In the genomic region with DNA sequence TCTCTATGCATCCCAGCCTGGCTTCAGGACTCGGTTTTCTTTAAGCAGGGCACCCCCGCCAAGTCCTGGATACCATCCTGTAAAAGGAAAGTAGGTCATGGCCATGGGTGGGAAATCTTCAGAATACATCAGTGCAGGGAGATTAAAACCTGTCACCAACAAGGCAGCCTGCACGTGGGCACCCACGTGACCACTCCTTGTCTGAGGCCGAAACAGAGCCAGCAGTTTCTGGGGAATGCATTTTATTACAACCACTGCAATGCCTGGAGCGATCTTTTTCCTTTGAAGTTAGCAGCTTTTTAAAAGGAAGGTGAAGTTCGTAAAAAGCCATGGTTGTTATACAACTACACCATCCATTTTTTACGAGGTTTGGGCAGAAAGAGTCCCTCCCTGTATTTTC, we compare ENCODE assay signal across 13 mouse cellular contexts.
A peak's percentile ranks its signal among the peaks of the same experiment; 100 is the strongest.
DNase-seq lines count a peak whose midpoint lies in the region; ATAC-seq and TF ChIP-seq lines count a peak whose summit lies in the region.
"Had no signal": no experiment of that assay in that cellular context is flagged by ENCODE, and none has a peak within 500 bp of the region (broad histone marks: within the 10 kb centered on the region; RNA-seq: fewer than 3 reads in every experiment).

No protein-coding gene starts in this region.

- no peak for TF ChIP-seq CTCF in kidney, adult 2 months (conservative IDR thresholded peaks at IDR 0.05; ENCODE audit: insufficient read depth, insufficient read length, low read depth, low read length)
- no peak for TF ChIP-seq CTCF in stomach, postnatal 0 days (IDR thresholded peaks at IDR 0.05; ENCODE audit: low read depth)

- H3K4me3 ChIP-seq in kidney, adult 2 months (ENCODE audit: insufficient read depth, low read depth, low read length), result no peak overlapping the region
- H3K4me3 ChIP-seq in kidney, embryonic 16.5 days (ENCODE audit: low read length), result no peak overlapping the region
- no peak overlapping the region for H3K4me3 ChIP-seq in stomach, postnatal 0 days (ENCODE audit: low read depth, low read length)
- H3K4me3 ChIP-seq: limb, embryonic 12.5 days; neural tube, embryonic 12.5 days; stomach, embryonic 15.5 days had no signal

- no peaks in the 10 kb centered on the region for H3K27me3 ChIP-seq in kidney, adult 2 months (replicated peaks; ENCODE audit: control insufficient read depth, insufficient read depth, low read length)
- H3K27me3 ChIP-seq in kidney, embryonic 16.5 days (ENCODE audit: insufficient read depth, low read length), result no peaks in the 10 kb centered on the region
- H3K27me3 ChIP-seq in stomach, postnatal 0 days (ENCODE audit: control insufficient read depth, insufficient read depth, low read length), result no peaks in the 10 kb centered on the region
- H3K27me3 ChIP-seq: limb, embryonic 12.5 days; neural tube, embryonic 12.5 days; stomach, embryonic 15.5 days had no signal

- H3K9ac ChIP-seq in kidney, embryonic 16.5 days (replicated peaks; ENCODE audit: low read length), result no peak overlapping the region
- no peak overlapping the region for H3K9ac ChIP-seq in stomach, postnatal 0 days (ENCODE audit: low read length)
- H3K9ac ChIP-seq: limb, embryonic 12.5 days; neural tube, embryonic 12.5 days; stomach, embryonic 15.5 days had no signal

- no peak overlapping the region for H3K27ac ChIP-seq in kidney, adult 2 months (ENCODE audit: insufficient read depth, low read depth, low read length)
- H3K27ac ChIP-seq in kidney, embryonic 16.5 days (ENCODE audit: low read length), result no peak overlapping the region
- H3K27ac ChIP-seq in stomach, postnatal 0 days (replicated peaks), result no peak overlapping the region
- H3K27ac ChIP-seq: limb, embryonic 12.5 days; macrophage; neural tube, embryonic 12.5 days; stomach, embryonic 15.5 days had no signal

- TF ChIP-seq EP300 in stomach, postnatal 0 days (optimal IDR thresholded peaks at IDR 0.05), result no peak

- ATAC-seq in kidney, embryonic 16.5 days (ENCODE audit: low FRiP score, low TSS enrichment), result no peak
- no peak for ATAC-seq in stomach, postnatal 0 days (ENCODE audit: low FRiP score, low TSS enrichment)
- ATAC-seq: CD4-positive, CD25-positive, alpha-beta regulatory T cell, adult 4 months had no signal

- no peaks in the 10 kb centered on the region for H3K4me1 ChIP-seq in kidney, adult 2 months (ENCODE audit: control insufficient read depth, insufficient read depth, low read length)
- H3K4me1 ChIP-seq in kidney, embryonic 16.5 days (ENCODE audit: insufficient read depth, low read length), result peaks cover 11% of the 10 kb centered on the region; the same call in 1 of the 2 replicates
- no peaks in the 10 kb centered on the region for H3K4me1 ChIP-seq in stomach, postnatal 0 days (replicated peaks; ENCODE audit: control insufficient read depth, insufficient read depth)
- H3K4me1 ChIP-seq: neural tube, embryonic 12.5 days had no signal

- WGBS in kidney, adult 2 months, result 29% methylated on average over 8 of the region's 8 CpGs
- WGBS in kidney, embryonic 16.5 days, result 32% methylated on average over 8 of the region's 8 CpGs
- WGBS in stomach, postnatal 0 days, result 67% methylated on average over 8 of the region's 8 CpGs

- DNase-seq in kidney, adult 2 months, result peak; percentile 8
- DNase-seq in adrenal gland, postnatal 25 days, result peak; percentile 53
- peak; percentile 76 for DNase-seq in forelimb bud, embryonic 11.5 days (ENCODE audit: low read depth, low spot score)
- DNase-seq in mesoderm, embryonic 11.5 days (ENCODE audit: low read depth, low spot score), result peak; percentile 23
- no peak for DNase-seq in c-Kit-positive CD71-positive TER-119-positive erythroid progenitor cells, embryonic 14.5 days (ENCODE audit: low spot score)
- no peak for DNase-seq in stomach, postnatal 0 days (ENCODE audit: low spot score)
- no peak for DNase-seq in natural killer cell, adult 2 months (ENCODE audit: low spot score in 2 of 2)

- H3K9me3 ChIP-seq in kidney, embryonic 16.5 days (ENCODE audit: low read length), result no peaks in the 10 kb centered on the region
- H3K9me3 ChIP-seq in stomach, postnatal 0 days (ENCODE audit: control insufficient read depth, low read length), result no peaks in the 10 kb centered on the region
- H3K9me3 ChIP-seq: limb, embryonic 12.5 days; neural tube, embryonic 12.5 days; stomach, embryonic 15.5 days had no signal

- TF ChIP-seq POLR2A in kidney, adult 2 months (IDR thresholded peaks at IDR 0.05; ENCODE audit: low read depth, low read length), result no peak

- no peaks in the 10 kb centered on the region for H3K36me3 ChIP-seq in kidney, adult 2 months (ENCODE audit: control insufficient read depth, insufficient read depth, low read length)
- no peaks in the 10 kb centered on the region for H3K36me3 ChIP-seq in kidney, embryonic 16.5 days (ENCODE audit: insufficient read depth, low read length)
- H3K36me3 ChIP-seq in stomach, postnatal 0 days (ENCODE audit: control insufficient read depth, insufficient read depth, low read length), result no peaks in the 10 kb centered on the region
- H3K36me3 ChIP-seq: limb, embryonic 12.5 days; neural tube, embryonic 12.5 days; stomach, embryonic 15.5 days had no signal

- H3K4me2 ChIP-seq in kidney, embryonic 16.5 days (replicated peaks; ENCODE audit: low read depth, low read length), result no peak overlapping the region
- no peak overlapping the region for H3K4me2 ChIP-seq in stomach, postnatal 0 days (replicated peaks; ENCODE audit: low read depth)
- H3K4me2 ChIP-seq: limb, embryonic 12.5 days; neural tube, embryonic 12.5 days; stomach, embryonic 15.5 days had no signal

Comparison
In these comparisons a context has a peak if more than half of its experiments do, and no peak if none do; other contexts are left out.
1. DNase-seq: peak in kidney, adult 2 months (single experiment), adrenal gland, postnatal 25 days (single experiment), forelimb bud, embryonic 11.5 days (single experiment) and mesoderm, embryonic 11.5 days (single experiment); none in c-Kit-positive CD71-positive TER-119-positive erythroid progenitor cells, embryonic 14.5 days (single experiment), stomach, postnatal 0 days (single experiment) and natural killer cell, adult 2 months (0 of 2).